Mouse (Mus musculus) megakaryocyte, embryonic 14.5 days (primary cell): ENCODE data around the gene Casp12. TPM values are rescaled to one million over a fixed set of nuclear protein-coding genes. Genes with fewer than 3 reads are reported as not detected.
A peak's percentile ranks its signal among the peaks of the same experiment; 100 is the strongest.

Experiments
- H3K27me3 ChIP-seq: replicated peaks from 2 replicates; pipeline ENCODE3; 2012; ENCODE audit warnings: inconsistent platforms
- H3K36me3 ChIP-seq: replicated peaks from 2 replicates; pipeline ENCODE3; 2012; ENCODE audit warnings: low read length, inconsistent platforms, mixed read lengths
- H3K4me1 ChIP-seq: 2 replicates; pipeline ENCODE4 v1.6.1; 2012; ENCODE audit warnings: inconsistent platforms
- H3K4me3 ChIP-seq: replicated peaks from 2 replicates; pipeline ENCODE3; 2012; ENCODE audit warnings: moderate library complexity, mild to moderate bottlenecking, inconsistent platforms
- H3K9me3 ChIP-seq: 2 replicates; pipeline ENCODE4 v1.6.1; 2012; ENCODE audit warnings: inconsistent platforms
- FLI1 ChIP-seq: IDR thresholded peaks from 2 replicates; pipeline ENCODE4 v1.6.1; 2012; ENCODE audit warnings: low read length, inconsistent platforms, mixed read lengths
- GATA1 ChIP-seq: IDR thresholded peaks from 3 replicates; pipeline ENCODE4 v1.6.1; 2012; ENCODE audit warnings: mixed read lengths, low read length, inconsistent platforms, borderline replicate concordance
- polyA plus RNA-seq: library from polyadenylated mRNA; stranded (reverse); fragments of >175 nt; gene quantifications from 2 replicates; pipeline ENCODE4 v1.2.3, GENCODE M21; 2012; ENCODE audit warnings: low replicate concordance; ENCODE audit not compliant: insufficient read depth

Gene Casp12
- 0.17 TPM in 1 of 2 replicates, not detected in the other for polyA plus RNA-seq

- Histone ChIP-seq H3K27me3 (no peaks in the 10 kb centered on the region), H3K36me3 (no peaks in the 10 kb centered on the region), H3K4me3 (peak within 1 kb of the TSS; percentile 85), H3K9me3 (peaks cover 14% of the 10 kb centered on the region), H3K4me1 (peaks cover 21% of the 10 kb centered on the region)
- TF ChIP-seq GATA1 = no peak
- TF ChIP-seq FLI1 = no peak
Measured at GRCm38 (mm10) chr9:5345291-5345898, at the start of gene Casp12. TSS of gene Casp12 (plus strand) at chr9:5345430.

- Histone ChIP-seq H3K4me3 (no peak overlapping the region), H3K4me1 (peaks cover 9% of the 10 kb centered on the region)
Measured at GRCm38 (mm10) chr9:5296354-5297237, 48.6 kb upstream of the Casp12 start.

GRCm38 (mm10) chr9:5298329-5299131, 46.7 kb upstream of the Casp12 start, which contains the start of gene Casp1:
TSS of gene Casp1 (plus strand) at chr9:5298517.
- H3K36me3 ChIP-seq = no peaks in the 10 kb centered on the region
- no peaks in the 10 kb centered on the region for H3K27me3 ChIP-seq
- H3K4me1 ChIP-seq = peaks cover 9% of the 10 kb centered on the region
- H3K4me3 ChIP-seq = peak within 1 kb of the TSS; percentile 72
- TF ChIP-seq FLI1 (no peak), GATA1 (no peak)
- H3K9me3 ChIP-seq = no peaks in the 10 kb centered on the region

More at GRCm38 (mm10) chr9:5296354-5297237, 48.6 kb upstream of the Casp12 start:
- no peaks in the 10 kb centered on the region for H3K36me3 ChIP-seq
- H3K27me3 ChIP-seq = no peaks in the 10 kb centered on the region
- H3K9me3 ChIP-seq = no peaks in the 10 kb centered on the region
- TF ChIP-seq FLI1 = no peak
- TF ChIP-seq GATA1 = no peak

- TF ChIP-seq GATA1 = no peak
- H3K4me1 ChIP-seq = peaks cover 9% of the 10 kb centered on the region
- no peaks in the 10 kb centered on the region for H3K36me3 ChIP-seq
- no peaks in the 10 kb centered on the region for H3K27me3 ChIP-seq
- H3K4me3 ChIP-seq = peak overlapping the region; percentile 67
- no peaks in the 10 kb centered on the region for H3K9me3 ChIP-seq
Measured at GRCm38 (mm10) chr9:5299132-5299381, 46.2 kb upstream of the Casp12 start.

GRCm38 (mm10) chr9:5308561-5308960, 36.7 kb upstream of the Casp12 start, which contains the start of gene Casp4:
TSS of gene Casp4 (plus strand) at chr9:5308828.
- Histone ChIP-seq H3K4me1 (peaks cover 17% of the 10 kb centered on the region), H3K36me3 (no peaks in the 10 kb centered on the region), H3K4me3 (peak within 1 kb of the TSS; percentile 92), H3K27me3 (no peaks in the 10 kb centered on the region), H3K9me3 (no peaks in the 10 kb centered on the region)
- no peak for TF ChIP-seq GATA1
- no peak for TF ChIP-seq FLI1

GRCm38 (mm10) chr9:5310112-5310511, 35.1 kb upstream of the Casp12 start:
- H3K36me3 ChIP-seq = no peaks in the 10 kb centered on the region
- H3K27me3 ChIP-seq = no peaks in the 10 kb centered on the region
- peaks cover 17% of the 10 kb centered on the region for H3K4me1 ChIP-seq
- no peaks in the 10 kb centered on the region for H3K9me3 ChIP-seq
- H3K4me3 ChIP-seq = peak overlapping the region; percentile 86
- TF ChIP-seq GATA1 (no peak), FLI1 (no peak)

- H3K4me3 ChIP-seq = peak overlapping the region; percentile 50
- H3K4me1 ChIP-seq = peaks cover 17% of the 10 kb centered on the region
- H3K27me3 ChIP-seq = no peaks in the 10 kb centered on the region
- no peaks in the 10 kb centered on the region for H3K9me3 ChIP-seq
- H3K36me3 ChIP-seq = no peaks in the 10 kb centered on the region
- TF ChIP-seq FLI1 (no peak), GATA1 (no peak)
Measured at GRCm38 (mm10) chr9:5311435-5311834, 33.8 kb upstream of the Casp12 start.

- Histone ChIP-seq H3K4me1 (no peaks in the 10 kb centered on the region), H3K4me3 (no peak overlapping the region), H3K9me3 (no peaks in the 10 kb centered on the region), H3K27me3 (no peaks in the 10 kb centered on the region), H3K36me3 (peaks cover 68% of the 10 kb centered on the region)
- TF ChIP-seq GATA1 (no peak), FLI1 (no peak)
Measured at GRCm38 (mm10) chr9:5328204-5328603, 17.0 kb upstream of the Casp12 start.

- TF ChIP-seq GATA1 (no peak), FLI1 (no peak)
- Histone ChIP-seq H3K9me3 (peaks cover 8% of the 10 kb centered on the region; the same call in 1 of the 2 replicates), H3K36me3 (peaks cover 52% of the 10 kb centered on the region), H3K27me3 (no peaks in the 10 kb centered on the region), H3K4me1 (no peaks in the 10 kb centered on the region), H3K4me3 (no peak overlapping the region)
Measured at GRCm38 (mm10) chr9:5332441-5332840, 12.8 kb upstream of the Casp12 start.

- peaks cover 44% of the 10 kb centered on the region for H3K36me3 ChIP-seq
- H3K9me3 ChIP-seq = peaks cover 8% of the 10 kb centered on the region; the same call in 1 of the 2 replicates
- no peaks in the 10 kb centered on the region for H3K4me1 ChIP-seq
- no peak overlapping the region for H3K4me3 ChIP-seq
- H3K27me3 ChIP-seq = no peaks in the 10 kb centered on the region
- TF ChIP-seq GATA1 = no peak
- TF ChIP-seq FLI1 = no peak
Measured at GRCm38 (mm10) chr9:5333422-5333821, 11.8 kb upstream of the Casp12 start.
